Mouse (Mus musculus) midbrain, embryonic 12.5 days (tissue): ENCODE data around the gene Tal1. TPM values are rescaled to one million over a fixed set of nuclear protein-coding genes. Genes with fewer than 3 reads are reported as not detected.
A peak's percentile ranks its signal among the peaks of the same experiment; 100 is the strongest.

ENCODE experiments used
- ATAC-seq: fragments of 200-750 bp; cut with Nextera tagmentation; 2 replicates; pipeline ENCODE4 v1.8.0; 2017; ENCODE audit warnings: low read depth, moderate TSS enrichment, moderate library complexity; ENCODE audit not compliant: low FRiP score
- H3K27ac ChIP-seq: fragments of 300-500 bp; sonication (generic); replicated peaks from 2 replicates; pipeline ENCODE4 v1.5.1; 2016; ENCODE audit warnings: mild to moderate bottlenecking
- H3K27me3 ChIP-seq: fragments of 300-500 bp; sonication (generic); 2 replicates; pipeline ENCODE4 v1.6.1; 2016; ENCODE audit warnings: mild to moderate bottlenecking
- H3K36me3 ChIP-seq: fragments of 300-500 bp; sonication (generic); 2 replicates; pipeline ENCODE4 v1.6.1; 2016
- H3K4me1 ChIP-seq: fragments of 300-500 bp; sonication (generic); 2 replicates; pipeline ENCODE4 v1.6.1; 2016
- H3K4me2 ChIP-seq: fragments of 300-500 bp; sonication (generic); replicated peaks from 2 replicates; pipeline ENCODE4 v1.6.1; 2016; ENCODE audit warnings: mild to moderate bottlenecking, moderate library complexity
- H3K4me3 ChIP-seq: fragments of 300-500 bp; sonication (generic); 2 replicates; pipeline ENCODE4 v1.5.1; 2016; ENCODE audit warnings: mild to moderate bottlenecking
- H3K9ac ChIP-seq: fragments of 300-500 bp; sonication (generic); replicated peaks from 2 replicates; pipeline ENCODE4 v1.6.1; 2016; ENCODE audit warnings: mild to moderate bottlenecking, moderate library complexity
- H3K9me3 ChIP-seq: fragments of 300-500 bp; sonication (generic); 2 replicates; pipeline ENCODE4 v1.6.1; 2016; ENCODE audit warnings: mild to moderate bottlenecking
- WGBS: fragments of 180-500 bp; shearing (Covaris S2); methylation state at CpG from one replicate; pipeline ENCODE4 v1.1.7; 2016; 5-methylcytosine and 5-hydroxymethylcytosine counted together
- polyA plus RNA-seq: library from polyadenylated mRNA; unstranded; fragments of >200 nt; fragmentation: Nextera tagmentation; extraction: Ambion mirVana; gene quantifications from 2 replicates; pipeline ENCODE4 v1.2.1, GENCODE M21; 2016

Gene Tal1
- polyA plus RNA-seq, 1 experiment from 2014 or later: 9.8 TPM

- peaks cover 20% of the 10 kb centered on the region for H3K4me1 ChIP-seq
- H3K27ac ChIP-seq: no peak overlapping the region
- WGBS: 41% methylated on average over 3 of the region's 3 CpGs
- H3K27me3 ChIP-seq: peaks cover 9% of the 10 kb centered on the region; the same call in 1 of the 2 replicates
- no peak for ATAC-seq
- H3K9me3 ChIP-seq: no peaks in the 10 kb centered on the region
- H3K4me3 ChIP-seq: no peak overlapping the region
- H3K4me2 ChIP-seq: no peak overlapping the region
- H3K9ac ChIP-seq: no peak overlapping the region
- no peaks in the 10 kb centered on the region for H3K36me3 ChIP-seq
These were observed 19.1 kb downstream of the Tal1 start for GRCm38 (mm10) chr4:115075204-115075915.

- H3K27ac ChIP-seq: peak overlapping the region; percentile 81
- peaks cover 18% of the 10 kb centered on the region; the same call in 1 of the 2 replicates for H3K27me3 ChIP-seq
- H3K4me2 ChIP-seq: peak overlapping the region; percentile 29
- 12% methylated on average over 10 of the region's 10 CpGs for WGBS
- ATAC-seq: peak; percentile 91
- no peaks in the 10 kb centered on the region for H3K9me3 ChIP-seq
- H3K4me1 ChIP-seq: peaks cover 20% of the 10 kb centered on the region
- no peaks in the 10 kb centered on the region for H3K36me3 ChIP-seq
- H3K9ac ChIP-seq: peak overlapping the region; percentile 37; the same call in 1 of the 2 replicates
- no peak overlapping the region for H3K4me3 ChIP-seq
These were observed 22.9 kb downstream of the Tal1 start for GRCm38 (mm10) chr4:115078892-115079820.

DNA sequence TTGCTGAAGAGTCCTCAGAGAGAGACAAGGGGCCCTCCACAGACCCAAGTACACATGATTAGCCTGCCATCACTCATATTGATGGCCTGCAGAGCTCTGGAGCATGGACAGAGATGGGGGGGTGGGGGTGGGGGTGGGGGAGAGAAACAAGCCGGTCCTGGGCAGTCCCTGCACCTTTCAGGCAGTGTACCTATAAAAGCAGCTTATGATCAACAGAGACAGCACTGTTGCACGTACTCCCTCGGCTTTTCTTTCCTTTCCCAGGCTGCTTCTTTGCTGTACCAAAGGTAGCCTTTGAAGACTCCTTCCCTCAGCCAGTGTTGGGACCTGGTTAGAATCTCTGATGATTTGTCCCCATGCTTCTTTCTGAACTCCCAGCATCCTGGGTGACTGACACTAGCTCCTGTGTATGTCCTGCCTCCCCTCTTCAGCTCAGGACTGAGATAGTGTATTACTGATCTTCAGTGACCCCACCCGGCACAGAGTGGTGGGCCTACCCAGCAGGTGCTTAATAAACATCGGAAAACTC lies 23.7 kb downstream of the Tal1 start:
- Histone ChIP-seq H3K9me3 (no peaks in the 10 kb centered on the region), H3K4me1 (peaks cover 20% of the 10 kb centered on the region), H3K9ac (0 out of 2 replicates have a peak overlapping the region, but pooled peaks have one; percentile 34), H3K36me3 (no peaks in the 10 kb centered on the region), H3K4me2 (peak overlapping the region; percentile 29), H3K27ac (peak overlapping the region; percentile 81), H3K27me3 (peaks cover 18% of the 10 kb centered on the region; the same call in 1 of the 2 replicates), H3K4me3 (no peak overlapping the region)
- peak; percentile 24 for ATAC-seq
- 12% methylated on average over 5 of the region's 5 CpGs for WGBS

DNA sequence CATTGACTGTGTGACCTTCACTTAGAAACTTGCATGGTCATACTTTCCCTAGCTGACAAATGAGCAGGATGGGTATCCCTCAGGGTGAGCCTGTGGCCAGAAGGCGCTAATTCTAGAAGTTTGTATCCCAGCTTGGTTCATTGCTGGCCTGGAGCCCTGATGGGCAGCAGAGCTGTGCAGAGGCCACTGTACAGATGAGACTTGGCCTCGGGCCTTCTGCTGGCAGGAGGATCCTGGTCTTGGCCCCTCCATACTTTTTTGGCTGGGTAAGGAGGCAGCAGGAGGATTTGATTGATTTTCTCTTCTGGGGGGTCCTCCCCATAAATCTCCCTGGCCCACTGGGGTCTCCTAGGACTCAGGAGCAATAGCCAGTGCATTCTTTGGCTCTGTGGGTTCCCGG lies 26.8 kb downstream of the Tal1 start:
- WGBS: 88% methylated on average over 3 of the region's 3 CpGs
- H3K4me2 ChIP-seq: no peak overlapping the region
- H3K4me1 ChIP-seq: peaks cover 20% of the 10 kb centered on the region
- peaks cover 30% of the 10 kb centered on the region for H3K27me3 ChIP-seq
- no peaks in the 10 kb centered on the region for H3K9me3 ChIP-seq
- H3K9ac ChIP-seq: no peak overlapping the region
- no peak overlapping the region for H3K27ac ChIP-seq
- no peaks in the 10 kb centered on the region for H3K36me3 ChIP-seq
- ATAC-seq: no peak
- no peak overlapping the region for H3K4me3 ChIP-seq

GRCm38 (mm10) chr4:115085522-115086095 lies 29.4 kb downstream of the Tal1 start:
- no peaks in the 10 kb centered on the region for H3K9me3 ChIP-seq
- 24% methylated on average over 6 of the region's 6 CpGs for WGBS
- H3K36me3 ChIP-seq: no peaks in the 10 kb centered on the region
- H3K27ac ChIP-seq: no peak overlapping the region
- no peak overlapping the region for H3K9ac ChIP-seq
- H3K4me1 ChIP-seq: no peaks in the 10 kb centered on the region
- H3K4me3 ChIP-seq: no peak overlapping the region
- H3K4me2 ChIP-seq: no peak overlapping the region
- H3K27me3 ChIP-seq: peaks cover 39% of the 10 kb centered on the region
- ATAC-seq: peak; percentile 41; the same call in 1 of the 2 replicates

DNA sequence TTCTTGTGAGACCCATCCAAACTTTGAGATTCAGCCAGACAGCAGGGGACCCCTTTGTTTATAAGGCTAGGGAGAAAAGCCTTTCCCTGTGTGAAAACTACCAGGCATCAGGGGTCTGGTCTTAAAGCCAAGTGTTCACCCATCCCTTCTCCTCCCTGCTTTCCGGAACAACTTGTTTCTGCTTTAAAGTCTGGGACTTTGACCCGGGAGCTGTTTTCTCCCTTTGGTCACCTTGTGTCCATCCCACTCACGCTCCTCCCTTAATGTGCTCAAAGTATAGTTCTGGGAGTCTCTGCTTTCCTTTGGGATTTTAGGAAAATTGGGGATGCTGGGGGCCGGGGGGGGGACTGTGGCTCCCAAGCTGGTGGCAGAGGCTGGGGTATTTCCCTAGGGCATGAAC lies 30.0 kb downstream of the Tal1 start:
- Histone ChIP-seq H3K36me3 (no peaks in the 10 kb centered on the region), H3K27me3 (peaks cover 39% of the 10 kb centered on the region), H3K4me1 (no peaks in the 10 kb centered on the region), H3K4me2 (no peak overlapping the region), H3K27ac (no peak overlapping the region), H3K9ac (no peak overlapping the region), H3K4me3 (no peak overlapping the region), H3K9me3 (no peaks in the 10 kb centered on the region)
- WGBS: 64% methylated on average over 4 of the region's 4 CpGs
- no peak for ATAC-seq

- WGBS: 66% methylated on average over 3 of the region's 3 CpGs
- Histone ChIP-seq H3K4me2 (no peak overlapping the region), H3K27me3 (peaks cover 39% of the 10 kb centered on the region), H3K4me3 (no peak overlapping the region), H3K36me3 (no peaks in the 10 kb centered on the region), H3K9ac (no peak overlapping the region), H3K9me3 (no peaks in the 10 kb centered on the region), H3K27ac (no peak overlapping the region), H3K4me1 (no peaks in the 10 kb centered on the region)
- ATAC-seq: no peak
These were observed 30.7 kb downstream of the Tal1 start for GRCm38 (mm10) chr4:115086763-115087415.

GRCm38 (mm10) chr4:115088611-115089338 lies 32.5 kb downstream of the Tal1 start, which contains the start of gene Pdzk1ip1:
Pdzk1ip1 (plus strand) TSS chr4:115088708.
- Histone ChIP-seq H3K4me2 (no peak within 1 kb of the TSS), H3K9me3 (no peaks in the 10 kb centered on the region), H3K27me3 (peaks cover 31% of the 10 kb centered on the region), H3K27ac (no peak within 1 kb of the TSS), H3K36me3 (no peaks in the 10 kb centered on the region), H3K4me1 (no peaks in the 10 kb centered on the region), H3K4me3 (no peak within 1 kb of the TSS), H3K9ac (no peak within 1 kb of the TSS)
- WGBS: 32% methylated on average over 11 of the region's 11 CpGs
- no peak for ATAC-seq

DNA sequence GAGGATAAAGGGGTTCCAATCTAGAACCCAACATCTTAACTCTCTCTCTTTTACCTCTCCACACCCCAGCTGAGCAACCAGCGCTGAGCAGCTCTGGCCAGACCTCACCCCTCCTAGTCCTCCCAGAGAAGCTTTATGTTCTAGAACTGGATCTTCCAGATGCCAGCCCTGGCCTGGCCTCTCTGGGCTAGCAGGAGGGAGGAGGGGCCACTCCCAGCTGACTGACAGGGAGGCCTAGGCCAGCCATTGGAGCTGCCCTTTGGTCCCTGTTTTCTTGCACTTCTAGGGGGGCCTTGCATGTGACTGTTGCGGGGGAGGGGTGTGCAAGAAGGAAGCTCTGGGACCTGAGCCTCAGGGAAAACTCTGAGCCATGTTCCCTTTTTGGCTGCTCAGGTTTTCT lies 34.4 kb downstream of the Tal1 start:
- 74% methylated on average over 2 of the region's 2 CpGs for WGBS
- no peak overlapping the region for H3K27ac ChIP-seq
- H3K4me1 ChIP-seq: peaks cover 2% of the 10 kb centered on the region; the same call in 1 of the 2 replicates
- peaks cover 49% of the 10 kb centered on the region for H3K27me3 ChIP-seq
- H3K9ac ChIP-seq: no peak overlapping the region
- no peak overlapping the region for H3K4me3 ChIP-seq
- no peak overlapping the region for H3K4me2 ChIP-seq
- ATAC-seq: no peak
- H3K9me3 ChIP-seq: no peaks in the 10 kb centered on the region
- H3K36me3 ChIP-seq: no peaks in the 10 kb centered on the region

- Histone ChIP-seq H3K9me3 (no peaks in the 10 kb centered on the region), H3K4me3 (no peak overlapping the region), H3K9ac (no peak overlapping the region), H3K4me2 (no peak overlapping the region), H3K36me3 (no peaks in the 10 kb centered on the region), H3K27me3 (peaks cover 55% of the 10 kb centered on the region), H3K4me1 (peaks cover 14% of the 10 kb centered on the region), H3K27ac (no peak overlapping the region)
- ATAC-seq: no peak
- 79% methylated on average over 3 of the region's 3 CpGs for WGBS
These were observed 35.6 kb downstream of the Tal1 start for GRCm38 (mm10) chr4:115091806-115092205.
